Mouse (Mus musculus) common myeloid progenitor, adult 5-6 weeks (primary cell): ENCODE results near the gene Acvr1b. TPM values are rescaled to one million over a fixed set of nuclear protein-coding genes. Genes with fewer than 3 reads are reported as not detected.

ENCODE experiments used
- ATAC-seq: replicated peaks from 2 replicates; pipeline ENCODE4 v1.8.0; 2016; ENCODE audit warnings: low read depth, mild to moderate bottlenecking, moderate TSS enrichment, inconsistent platforms; ENCODE audit not compliant: poor library complexity, severe bottlenecking
- total RNA-seq: library from RNA; stranded (forward); fragments of 200-1000, 187-1606 nt; gene quantifications from 2 replicates; pipeline ENCODE4 v1.2.3, GENCODE M21; 2017

The Acvr1b gene
- total RNA-seq, 1 experiment from 2014 or later = 13.4 TPM

DNA sequence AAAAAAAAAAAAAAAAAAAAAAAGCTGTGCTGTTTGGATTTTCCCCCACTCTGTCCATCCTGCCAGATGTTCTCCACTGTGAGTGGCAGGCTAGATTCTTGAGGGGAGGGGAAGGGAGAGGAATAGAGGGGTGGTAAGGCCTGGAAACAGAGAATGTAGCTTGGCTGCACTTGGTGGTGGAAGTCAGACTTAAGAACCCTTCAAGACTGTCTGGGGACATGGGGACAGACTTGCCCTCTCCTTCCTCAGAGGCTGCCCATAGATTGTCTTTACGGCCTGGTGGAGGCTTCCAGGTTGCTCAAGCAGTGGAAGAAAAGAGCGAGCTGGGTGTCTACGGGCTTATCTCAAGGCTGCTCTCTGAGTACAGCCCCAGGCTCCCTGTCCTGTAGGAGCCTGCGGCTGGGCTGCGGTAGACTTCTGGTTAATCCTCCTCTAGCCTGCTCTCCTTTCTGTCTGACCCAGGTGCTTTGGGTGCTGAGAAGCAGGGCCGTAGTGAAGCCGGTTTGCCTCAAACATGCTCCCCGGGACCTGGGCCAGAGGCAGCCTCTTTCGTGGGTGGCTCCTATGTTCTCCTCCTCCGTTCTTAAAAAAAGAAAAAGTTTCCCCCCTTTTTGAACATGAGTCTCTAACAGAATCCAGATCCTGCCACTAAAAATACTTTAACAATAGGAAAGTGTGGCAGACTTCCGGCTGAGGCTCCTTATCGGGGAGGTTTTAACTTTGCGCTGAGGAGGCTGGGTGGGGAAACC lies 87.2 kb downstream of the Acvr1b start:
- ATAC-seq = peak; percentile 17; the same call in 1 of the 2 replicates

DNA sequence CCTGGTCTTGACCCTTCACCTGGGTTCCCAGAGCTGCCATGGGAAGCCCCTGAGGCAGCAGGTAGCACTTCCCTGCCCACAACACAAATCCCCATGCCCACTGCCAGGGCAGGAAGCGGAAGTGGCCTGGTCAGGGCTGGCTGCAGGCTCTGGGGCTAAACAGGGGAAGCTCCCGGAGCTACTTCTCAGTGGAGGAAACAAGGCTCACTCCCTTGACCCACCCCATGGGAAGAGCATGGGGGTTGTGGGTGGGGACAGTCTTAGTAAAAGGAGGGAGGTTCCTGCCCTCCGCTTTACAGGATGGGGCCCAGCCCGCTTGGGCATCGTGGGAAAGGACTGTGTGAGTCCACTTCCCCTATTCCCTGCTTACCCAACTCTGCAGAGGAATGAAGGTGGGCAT lies 88.6 kb downstream of the Acvr1b start:
- ATAC-seq = peak; percentile 55

Other genes with a start within 250 kb of the Acvr1b start
- gene Gm47841, start 126.7 kb upstream of the Acvr1b start, total RNA-seq = not detected in 2 replicates
- gene Fignl2, start 95.5 kb upstream of the Acvr1b start, total RNA-seq = not detected in 2 replicates
- gene Ankrd33, start 58.3 kb upstream of the Acvr1b start, total RNA-seq = not detected in 2 replicates
- gene Acvrl1, start 45.5 kb upstream of the Acvr1b start, total RNA-seq = 0.49 and 5.8 TPM in 2 replicates
- gene Grasp, start 50.1 kb downstream of the Acvr1b start, total RNA-seq = 2.1 and 4.7 TPM in 2 replicates
- gene Nr4a1, start 80.2 kb downstream of the Acvr1b start, total RNA-seq = 24.2 and 32.7 TPM in 2 replicates
- gene Atg101, start 110.2 kb downstream of the Acvr1b start, total RNA-seq = 30.7 and 34.8 TPM in 2 replicates
- 0.78 TPM in 1 of 2 replicates, not detected in the other for gene 6030408B16Rik, start 119.1 kb downstream of the Acvr1b start, total RNA-seq
- gene Krt80, start 196.1 kb downstream of the Acvr1b start, total RNA-seq = 1.5 and 1.7 TPM in 2 replicates
- gene Krt7, start 237.0 kb downstream of the Acvr1b start, total RNA-seq = 0.96 and 4.9 TPM in 2 replicates